Mouse (Mus musculus): Measurements from ENCODE around the gene Sipa1l2.

Gene Sipa1l2

GRCm38 (mm10) chr8:125510861-125511668 is 58.5 kb downstream of the Sipa1l2 start:
- no peak for DNase-seq (ENCODE audit: low spot score)

GRCm38 (mm10) chr8:125509776-125510175 is 59.8 kb downstream of the Sipa1l2 start:
- peak; percentile 61 for DNase-seq (ENCODE audit: low spot score)

- DNase-seq (ENCODE audit: low spot score), result no peak
These were observed 60.4 kb downstream of the Sipa1l2 start for GRCm38 (mm10) chr8:125509175-125509574.

- no peak for DNase-seq (ENCODE audit: low spot score)
These were observed 62.3 kb downstream of the Sipa1l2 start for GRCm38 (mm10) chr8:125507291-125507690.

- no peak for DNase-seq (ENCODE audit: low spot score)
These were observed 64.9 kb downstream of the Sipa1l2 start for GRCm38 (mm10) chr8:125504605-125505257.

GRCm38 (mm10) chr8:125503808-125504207 is 65.8 kb downstream of the Sipa1l2 start:
- no peak for DNase-seq (ENCODE audit: low spot score)

GRCm38 (mm10) chr8:125502828-125503227 is 66.8 kb downstream of the Sipa1l2 start:
- no peak for DNase-seq (ENCODE audit: low spot score)

- no peak for DNase-seq (ENCODE audit: low spot score)
These were observed 69.6 kb downstream of the Sipa1l2 start for GRCm38 (mm10) chr8:125500005-125500404.

- DNase-seq (ENCODE audit: low spot score), result no peak
These were observed 71.1 kb downstream of the Sipa1l2 start for GRCm38 (mm10) chr8:125498508-125498907.

- no peak for DNase-seq (ENCODE audit: low spot score)
These were observed 74.1 kb downstream of the Sipa1l2 start for GRCm38 (mm10) chr8:125495545-125495944.

GRCm38 (mm10) chr8:125493254-125493815 is 76.3 kb downstream of the Sipa1l2 start:
- no peak for DNase-seq (ENCODE audit: low spot score)

GRCm38 (mm10) chr8:125492416-125492815 is 77.2 kb downstream of the Sipa1l2 start:
- no peak for DNase-seq (ENCODE audit: low spot score)

GRCm38 (mm10) chr8:125488747-125489146 is 80.9 kb downstream of the Sipa1l2 start:
- DNase-seq (ENCODE audit: low spot score), result no peak

GRCm38 (mm10) chr8:125485715-125486114 is 83.9 kb downstream of the Sipa1l2 start:
- DNase-seq (ENCODE audit: low spot score), result no peak

- no peak for DNase-seq (ENCODE audit: low spot score)
These were observed 84.9 kb downstream of the Sipa1l2 start for GRCm38 (mm10) chr8:125484530-125485196.

GRCm38 (mm10) chr8:125482491-125483096 is 87.0 kb downstream of the Sipa1l2 start:
- DNase-seq (ENCODE audit: low spot score), result no peak

- no peak for DNase-seq (ENCODE audit: low spot score)
These were observed 94.7 kb downstream of the Sipa1l2 start for GRCm38 (mm10) chr8:125474876-125475275.

GRCm38 (mm10) chr8:125471374-125471773 is 98.2 kb downstream of the Sipa1l2 start:
- no peak for DNase-seq (ENCODE audit: low spot score)

GRCm38 (mm10) chr8:125465156-125465821 is 104.3 kb downstream of the Sipa1l2 start:
- no peak for DNase-seq (ENCODE audit: low spot score)

- no peak for DNase-seq (ENCODE audit: low spot score)
These were observed 106.7 kb downstream of the Sipa1l2 start for GRCm38 (mm10) chr8:125462901-125463300.

- no peak for DNase-seq (ENCODE audit: low spot score)
These were observed 108.1 kb downstream of the Sipa1l2 start for GRCm38 (mm10) chr8:125461504-125461903.

- DNase-seq (ENCODE audit: low spot score), result no peak
These were observed 109.0 kb downstream of the Sipa1l2 start for GRCm38 (mm10) chr8:125460602-125461001.
